Mouse (Mus musculus) bone marrow, adult 2 months (tissue): ENCODE measurements around the gene Psmb3.

Experiments
- CTCF ChIP-seq: fragments of 200-500 bp; IDR thresholded peaks from 2 replicates; pipeline ENCODE4 v1.5.1; 2011; ENCODE audit warnings: low read length, control low read depth; ENCODE audit not compliant: control insufficient read depth, insufficient read depth
- POLR2A ChIP-seq: fragments of 200-500 bp; IDR thresholded peaks from 2 replicates; pipeline ENCODE4 v1.6.1; 2011; ENCODE audit warnings: low read depth, mild to moderate bottlenecking, control low read depth, low read length, borderline replicate concordance; ENCODE audit not compliant: control insufficient read depth

- TF ChIP-seq POLR2A = no peak
- TF ChIP-seq CTCF = no peak
Observed at GRCm38 (mm10) chr11:97717369-97718280, 14.4 kb downstream of the Psmb3 start.
